Mouse (Mus musculus) intestine, embryonic 14.5 days (tissue): Measurements from ENCODE around the gene Kat2a. TPM values are rescaled to one million over a fixed set of nuclear protein-coding genes. Genes with fewer than 3 reads are reported as not detected.
A peak's percentile ranks its signal among the peaks of the same experiment; 100 is the strongest.

ENCODE experiments used
- ATAC-seq: fragments of 200-750 bp; cut with Nextera tagmentation; replicated peaks from 2 replicates; pipeline ENCODE4 v1.8.0; 2017; ENCODE audit warnings: low read depth, moderate number of reproducible peaks, moderate TSS enrichment, moderate library complexity; ENCODE audit not compliant: low FRiP score, low TSS enrichment
- DNase-seq: peaks from one replicate; pipeline ENCODE4 v3.0.0-alpha.2; 2018; ENCODE audit warnings: low spot score
- H3K27ac ChIP-seq: fragments of 300-500 bp; sonication (generic); 2 replicates; pipeline ENCODE4 v1.5.1; 2014; ENCODE audit warnings: low read depth, mild to moderate bottlenecking, control low read depth
- H3K27me3 ChIP-seq: fragments of 300-500 bp; sonication (generic); replicated peaks from 2 replicates; pipeline ENCODE4 v1.6.1; 2014; ENCODE audit warnings: low read length, control low read depth; ENCODE audit not compliant: control insufficient read depth, insufficient read depth
- H3K36me3 ChIP-seq: fragments of 300-500 bp; sonication (generic); 2 replicates; pipeline ENCODE4 v1.6.1; 2014; ENCODE audit warnings: low read length, control low read depth; ENCODE audit not compliant: control insufficient read depth, insufficient read depth
- H3K4me1 ChIP-seq: fragments of 300-500 bp; sonication (generic); replicated peaks from 2 replicates; pipeline ENCODE4 v1.6.1; 2014; ENCODE audit warnings: low read length, control low read depth, mixed read lengths; ENCODE audit not compliant: control insufficient read depth, insufficient read depth
- H3K4me2 ChIP-seq: fragments of 300-500 bp; sonication (generic); 2 replicates; pipeline ENCODE4 v1.6.1; 2014; ENCODE audit warnings: low read length
- H3K4me3 ChIP-seq: fragments of 300-500 bp; sonication (generic); 2 replicates; pipeline ENCODE4 v1.5.1; 2014; ENCODE audit warnings: low read depth, low read length, control low read depth, mixed read lengths
- H3K9ac ChIP-seq: fragments of 300-500 bp; sonication (generic); 2 replicates; pipeline ENCODE4 v1.6.1; 2014; ENCODE audit warnings: mild to moderate bottlenecking, low read length
- H3K9me3 ChIP-seq: fragments of 300-500 bp; sonication (generic); 2 replicates; pipeline ENCODE4 v1.6.1; 2016; ENCODE audit warnings: low read length, control low read depth; ENCODE audit not compliant: control insufficient read depth
- WGBS: fragments of 180-500 bp; shearing (Covaris S2); extraction: QIAGEN DNeasy Blood & Tissue Kit; methylation state at CpG from one replicate; pipeline ENCODE4 v1.1.7; 2014; 5-methylcytosine and 5-hydroxymethylcytosine counted together
- polyA plus RNA-seq: library from polyadenylated mRNA; unstranded; fragments of >200 nt; fragmentation: Nextera tagmentation; extraction: Ambion mirVana; gene quantifications from 2 replicates; pipeline ENCODE4 v1.2.1, GENCODE M21; 2014

Gene Kat2a
- polyA plus RNA-seq, 1 experiment from 2014 or later: 60.0 TPM

- peaks cover 3% of the 10 kb centered on the region; the same call in 1 of the 2 replicates for H3K4me1 ChIP-seq
- 85% methylated on average over 12 of the region's 12 CpGs for WGBS
- no peak for DNase-seq
- H3K4me3 ChIP-seq: no peak overlapping the region
- H3K9me3 ChIP-seq: no peaks in the 10 kb centered on the region
- no peak overlapping the region for H3K4me2 ChIP-seq
- peaks cover 24% of the 10 kb centered on the region for H3K27me3 ChIP-seq
- H3K36me3 ChIP-seq: no peaks in the 10 kb centered on the region
- ATAC-seq: no peak
- H3K9ac ChIP-seq: no peak overlapping the region
- no peak overlapping the region for H3K27ac ChIP-seq
Observed at GRCm38 (mm10) chr11:100754021-100754692, 41.9 kb upstream of the Kat2a start.

GRCm38 (mm10) chr11:100752294-100752693 lies 40.0 kb upstream of the Kat2a start:
- no peak overlapping the region for H3K9ac ChIP-seq
- no peaks in the 10 kb centered on the region for H3K36me3 ChIP-seq
- peaks cover 14% of the 10 kb centered on the region; the same call in 1 of the 2 replicates for H3K27me3 ChIP-seq
- H3K9me3 ChIP-seq: no peaks in the 10 kb centered on the region
- no peak overlapping the region for H3K27ac ChIP-seq
- H3K4me3 ChIP-seq: no peak overlapping the region
- WGBS: 25% methylated on average over 9 of the region's 10 CpGs
- H3K4me2 ChIP-seq: no peak overlapping the region
- ATAC-seq (no peak), DNase-seq (no peak)
- H3K4me1 ChIP-seq: no peaks in the 10 kb centered on the region

DNA sequence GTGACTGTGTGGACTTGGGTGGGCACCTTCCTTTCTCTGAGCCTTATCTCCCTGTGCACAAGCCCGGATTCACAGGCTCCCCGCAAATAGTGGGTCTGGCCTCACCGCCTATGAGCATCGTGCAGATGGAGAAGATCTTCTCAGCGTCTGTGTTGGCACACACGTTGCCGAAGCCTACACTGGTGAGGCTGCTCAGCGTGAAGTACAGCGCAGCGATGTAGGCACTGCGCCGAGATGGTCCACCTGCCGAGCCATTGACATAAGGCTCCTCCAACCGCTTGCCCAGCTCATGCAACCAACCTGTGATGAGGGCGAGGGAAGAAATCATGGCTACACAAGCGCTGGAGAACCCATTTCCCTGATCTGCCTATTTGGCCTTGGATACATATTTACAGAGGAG lies 37.9 kb upstream of the Kat2a start:
- no peaks in the 10 kb centered on the region for H3K9me3 ChIP-seq
- H3K4me2 ChIP-seq: no peak overlapping the region
- no peak overlapping the region for H3K27ac ChIP-seq
- H3K27me3 ChIP-seq: peaks cover 14% of the 10 kb centered on the region; the same call in 1 of the 2 replicates
- H3K4me1 ChIP-seq: no peaks in the 10 kb centered on the region
- no peak for DNase-seq
- 90% methylated on average over 16 of the region's 16 CpGs for WGBS
- H3K9ac ChIP-seq: no peak overlapping the region
- no peak overlapping the region for H3K4me3 ChIP-seq
- ATAC-seq: no peak
- no peaks in the 10 kb centered on the region for H3K36me3 ChIP-seq

- ATAC-seq: no peak
- Histone ChIP-seq H3K27ac (no peak overlapping the region), H3K36me3 (no peaks in the 10 kb centered on the region), H3K9ac (no peak overlapping the region), H3K4me3 (no peak overlapping the region), H3K27me3 (peaks cover 14% of the 10 kb centered on the region; the same call in 1 of the 2 replicates), H3K9me3 (no peaks in the 10 kb centered on the region), H3K4me2 (no peak overlapping the region), H3K4me1 (no peaks in the 10 kb centered on the region)
- DNase-seq: no peak
- 38% methylated on average over 25 of the region's 25 CpGs for WGBS
Observed at GRCm38 (mm10) chr11:100749469-100749868, 37.2 kb upstream of the Kat2a start.

GRCm38 (mm10) chr11:100748620-100749019 lies 36.4 kb upstream of the Kat2a start:
- no peak for ATAC-seq

DNA sequence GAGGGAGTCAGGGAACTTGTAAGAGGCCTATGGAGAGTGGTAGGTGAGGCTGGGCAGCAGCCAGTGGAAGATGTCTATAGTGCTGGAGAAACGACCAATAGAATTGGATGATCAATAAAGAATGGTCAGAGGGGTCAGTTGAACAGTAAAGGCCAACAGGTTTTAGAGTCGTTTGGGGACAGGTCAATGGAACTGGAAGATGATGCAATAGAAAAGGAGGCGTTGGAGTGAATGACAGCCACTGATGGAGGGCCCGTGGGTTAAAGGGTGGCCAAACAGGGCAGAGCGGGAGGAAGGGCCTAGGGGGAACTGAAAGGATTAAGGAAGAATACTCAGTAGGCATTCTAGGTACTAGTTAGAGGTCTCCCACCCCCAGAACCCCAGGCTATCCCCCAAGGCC lies 34.8 kb upstream of the Kat2a start:
- WGBS: 69% methylated on average over 5 of the region's 5 CpGs
- Histone ChIP-seq H3K27ac (no peak overlapping the region), H3K27me3 (peaks cover 9% of the 10 kb centered on the region; the same call in 1 of the 2 replicates), H3K9ac (no peak overlapping the region), H3K9me3 (no peaks in the 10 kb centered on the region), H3K4me1 (no peaks in the 10 kb centered on the region), H3K4me3 (no peak overlapping the region), H3K4me2 (no peak overlapping the region), H3K36me3 (no peaks in the 10 kb centered on the region)
- no peak for DNase-seq
- ATAC-seq: no peak

More at GRCm38 (mm10) chr11:100748620-100749019, 36.4 kb upstream of the Kat2a start:
- WGBS: 74% methylated on average over 4 of the region's 4 CpGs
- Histone ChIP-seq H3K4me3 (no peak overlapping the region), H3K4me2 (no peak overlapping the region), H3K27me3 (peaks cover 14% of the 10 kb centered on the region; the same call in 1 of the 2 replicates), H3K36me3 (no peaks in the 10 kb centered on the region), H3K27ac (no peak overlapping the region), H3K9me3 (no peaks in the 10 kb centered on the region), H3K9ac (no peak overlapping the region), H3K4me1 (no peaks in the 10 kb centered on the region)
- no peak for DNase-seq

GRCm38 (mm10) chr11:100746546-100746945 lies 34.3 kb upstream of the Kat2a start:
- ATAC-seq (no peak), DNase-seq (no peak)
- no peak overlapping the region for H3K4me3 ChIP-seq
- no peaks in the 10 kb centered on the region for H3K4me1 ChIP-seq
- H3K4me2 ChIP-seq: no peak overlapping the region
- H3K9ac ChIP-seq: no peak overlapping the region
- WGBS: 90% methylated on average over 10 of the region's 10 CpGs
- no peaks in the 10 kb centered on the region for H3K9me3 ChIP-seq
- H3K36me3 ChIP-seq: no peaks in the 10 kb centered on the region
- H3K27me3 ChIP-seq: peaks cover 7% of the 10 kb centered on the region; the same call in 1 of the 2 replicates
- no peak overlapping the region for H3K27ac ChIP-seq

DNA sequence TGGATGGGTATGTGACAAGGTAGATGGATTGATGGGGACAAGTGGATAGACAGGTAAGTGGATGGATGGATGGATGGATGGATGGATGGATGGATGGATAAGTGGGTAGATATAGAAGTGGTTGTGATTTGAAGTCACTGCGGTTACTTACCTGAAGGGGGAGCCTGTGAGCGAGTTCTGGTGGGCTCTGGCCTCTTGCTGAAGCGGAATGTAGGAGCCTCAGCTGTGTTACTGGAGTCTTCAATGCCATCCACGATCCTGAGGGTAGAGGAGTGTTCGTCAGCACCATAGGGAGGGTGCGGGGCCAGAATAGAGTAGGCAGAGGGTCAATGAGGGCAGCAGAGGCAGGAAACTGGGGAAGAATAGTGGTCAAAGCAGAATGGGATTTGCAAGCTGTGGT lies 32.8 kb upstream of the Kat2a start:
- no peak overlapping the region for H3K4me3 ChIP-seq
- no peak overlapping the region for H3K4me2 ChIP-seq
- H3K27me3 ChIP-seq: peaks cover 5% of the 10 kb centered on the region; the same call in 1 of the 2 replicates
- DNase-seq (peak; percentile 66), ATAC-seq (no peak)
- WGBS: 15% methylated on average over 6 of the region's 6 CpGs
- no peak overlapping the region for H3K9ac ChIP-seq
- no peaks in the 10 kb centered on the region for H3K9me3 ChIP-seq
- no peak overlapping the region for H3K27ac ChIP-seq
- H3K4me1 ChIP-seq: no peaks in the 10 kb centered on the region
- H3K36me3 ChIP-seq: no peaks in the 10 kb centered on the region

GRCm38 (mm10) chr11:100741348-100741747 lies 29.1 kb upstream of the Kat2a start:
- 73% methylated on average over 6 of the region's 6 CpGs for WGBS
- DNase-seq (no peak), ATAC-seq (no peak)
- Histone ChIP-seq H3K9ac (no peak overlapping the region), H3K4me3 (no peak overlapping the region), H3K27me3 (no peaks in the 10 kb centered on the region), H3K27ac (no peak overlapping the region), H3K4me1 (peaks cover 12% of the 10 kb centered on the region), H3K36me3 (no peaks in the 10 kb centered on the region), H3K4me2 (no peak overlapping the region), H3K9me3 (no peaks in the 10 kb centered on the region)
